Comparison of ENCODE assay signal across 10 mouse cellular contexts in genomic region chr4:143988126-143988525, GRCm38 (mm10). TPM values are rescaled to one million over a fixed set of nuclear protein-coding genes. Genes with fewer than 3 reads are reported as not detected.
A peak's percentile ranks its signal among the peaks of the same experiment; 100 is the strongest.
DNase-seq lines count a peak whose midpoint lies in the region.
"Not testable (repeated sequence)": the region's sequence is repeated elsewhere in the genome, so short reads cannot be mapped to it uniquely, and the experiment has no call there.
"Had no signal": no experiment of that assay in that cellular context is flagged by ENCODE, and none has a peak within 500 bp of the region (broad histone marks: within the 10 kb centered on the region; RNA-seq: fewer than 3 reads in every experiment).

No protein-coding gene starts in this region.

- peak; percentile 38 for DNase-seq in cerebellum, adult 11 months
- DNase-seq in frontal cortex, postnatal 25 days (ENCODE audit: low spot score in 2 of 2): peak; percentile 58 to 73
- peak; percentile 48 to 56 for DNase-seq in heart, postnatal 10 days
- peak; percentile 72 for DNase-seq in layer of hippocampus, adult 11-12 months (ENCODE audit: low spot score)
- peak; percentile 73 to 74 for DNase-seq in left cerebral cortex, postnatal 10 days (ENCODE audit: extremely low spot score in 1 of 2, low spot score in 2 of 2)
- peak; percentile 63 for DNase-seq in ovary, postnatal 10 days (ENCODE audit: low spot score)
- DNase-seq in testis, postnatal 10 days (ENCODE audit: low spot score): peak; percentile 80
- DNase-seq in urinary bladder, postnatal 4 days (ENCODE audit: low spot score in 2 of 2): peak; percentile 71 to 94

- intact Hi-C loops in heart, postnatal 10 days (cut with DNase I); left cerebral cortex, postnatal 10 days (cut with DNase I): not testable (repeated sequence)

RNA-seq across cellular contexts. Expression of gene Pramef17, which starts 6.0 kb away (rescaled TPM):
- total RNA-seq in heart, postnatal 10 days (2021): not detected
- total RNA-seq in left cerebral cortex, postnatal 10 days (2021): not detected
- total RNA-seq: granulocyte monocyte progenitor cell, adult 5-6 weeks; neutrophil, adult 5-6 weeks had no signal

RNA-seq across cellular contexts. Expression of gene Gm13101, which starts 21.4 kb away (rescaled TPM):
- total RNA-seq in heart, postnatal 10 days (2021): not detected
- not detected for total RNA-seq in left cerebral cortex, postnatal 10 days (2021)
- total RNA-seq: granulocyte monocyte progenitor cell, adult 5-6 weeks; neutrophil, adult 5-6 weeks had no signal

RNA-seq across cellular contexts. Expression of gene Pramef25, which starts 37.3 kb away (rescaled TPM):
- not detected for total RNA-seq in heart, postnatal 10 days (2021)
- total RNA-seq in left cerebral cortex, postnatal 10 days (2021): not detected
- total RNA-seq: granulocyte monocyte progenitor cell, adult 5-6 weeks; neutrophil, adult 5-6 weeks had no signal

Comparison
In these comparisons a context has a peak if more than half of its experiments do, and no peak if none do; other contexts are left out.
1. Peak in every context shown above with its lines: DNase-seq.